Mouse (Mus musculus) thymus, adult 2 months (tissue): ENCODE measurements around the gene 1700008O03Rik.

ENCODE experiments used
- CTCF ChIP-seq: fragments of 200-500 bp; IDR thresholded peaks from 2 replicates; pipeline ENCODE4 v1.5.1; 2012; ENCODE audit warnings: mild to moderate bottlenecking, control low read depth, low read length, moderate library complexity, borderline replicate concordance; ENCODE audit not compliant: control insufficient read depth, poor library complexity, insufficient read depth; ENCODE audit errors: extremely low read depth
- POLR2A ChIP-seq: fragments of 200-500 bp; IDR thresholded peaks from 2 replicates; pipeline ENCODE4 v1.6.1; 2012; ENCODE audit warnings: mild to moderate bottlenecking, low read length, control low read depth, moderate library complexity; ENCODE audit not compliant: control insufficient read depth, poor library complexity, insufficient read depth; ENCODE audit errors: extremely low read depth

DNA sequence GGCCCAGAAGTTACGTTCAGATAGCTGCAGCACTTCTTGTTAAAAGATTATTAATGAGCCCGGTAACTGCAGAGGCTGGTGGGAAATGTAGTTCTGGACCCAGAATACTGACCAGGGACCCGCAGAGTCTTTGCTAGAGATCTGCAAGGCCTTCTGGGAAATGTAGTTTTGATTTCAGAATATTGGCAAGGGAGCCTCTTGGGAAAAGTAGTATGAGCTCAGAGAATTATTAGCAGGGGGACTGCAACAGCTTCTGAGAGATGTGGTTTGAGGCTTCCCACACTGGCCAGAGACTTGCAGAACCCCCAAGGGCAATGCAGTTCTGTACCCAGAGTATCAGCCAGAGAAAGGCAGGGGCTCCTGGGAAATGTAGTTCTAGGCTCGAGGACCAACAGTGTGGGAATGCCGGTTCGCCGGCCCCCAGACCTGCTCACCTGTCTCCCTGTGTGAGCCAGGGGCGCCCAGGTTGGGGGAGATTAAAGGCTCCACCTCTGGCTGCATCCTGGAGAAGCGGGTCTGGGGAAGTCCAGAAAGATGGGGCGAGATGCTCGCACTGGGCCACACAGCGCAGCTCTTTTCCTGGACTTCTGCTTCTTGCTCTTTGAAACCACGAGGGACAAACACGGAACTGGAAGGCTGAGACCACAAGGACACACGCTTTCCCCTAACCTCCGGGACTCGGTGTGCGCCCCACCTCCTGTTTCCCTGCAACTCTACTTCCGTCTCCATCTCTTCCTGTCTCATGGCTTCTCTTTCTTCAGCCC, 11.5 kb downstream of the 1700008O03Rik start:
- no peak for TF ChIP-seq CTCF
- no peak for TF ChIP-seq POLR2A
